Mouse (Mus musculus) midbrain, embryonic 10.5 days (tissue): ENCODE data around the gene Tmigd3. TPM values are rescaled to one million over a fixed set of nuclear protein-coding genes. Genes with fewer than 3 reads are reported as not detected.

Experiments used
- DNase-seq: peaks from one replicate; pipeline ENCODE4 v3.0.0-alpha.2; 2017; ENCODE audit warnings: low spot score
- H3K27ac ChIP-seq: fragments of 300-500 bp; sonication (generic); replicated peaks from 2 replicates; pipeline ENCODE4 v1.5.1; 2016; ENCODE audit warnings: mild to moderate bottlenecking
- H3K27me3 ChIP-seq: fragments of 300-500 bp; sonication (generic); 2 replicates; pipeline ENCODE4 v1.6.1; 2016; ENCODE audit warnings: low read depth, mild to moderate bottlenecking; ENCODE audit not compliant: poor library complexity, severe bottlenecking
- H3K36me3 ChIP-seq: fragments of 300-500 bp; sonication (generic); 2 replicates; pipeline ENCODE4 v1.6.1; 2016; ENCODE audit warnings: mild to moderate bottlenecking, moderate library complexity
- H3K4me1 ChIP-seq: fragments of 300-500 bp; sonication (generic); 2 replicates; pipeline ENCODE4 v1.6.1; 2016
- H3K4me3 ChIP-seq: fragments of 300-500 bp; sonication (generic); 2 replicates; pipeline ENCODE4 v1.5.1; 2016; ENCODE audit warnings: mild to moderate bottlenecking, moderate library complexity
- H3K9me3 ChIP-seq: fragments of 300-500 bp; sonication (generic); replicated peaks from 2 replicates; pipeline ENCODE4 v1.6.1; 2016; ENCODE audit warnings: mild to moderate bottlenecking
- WGBS: fragments of 180-500 bp; shearing (Covaris S2); methylation state at CpG from one replicate; pipeline ENCODE4 v1.1.7; 2016; 5-methylcytosine and 5-hydroxymethylcytosine counted together
- polyA plus RNA-seq: library from polyadenylated mRNA; unstranded; fragments of >200 nt; fragmentation: Nextera tagmentation; extraction: Ambion mirVana; gene quantifications from 2 replicates; pipeline ENCODE4 v1.2.1, GENCODE M21; 2016

Tmigd3 gene
- polyA plus RNA-seq, 1 experiment from 2014 or later: not detected

DNA sequence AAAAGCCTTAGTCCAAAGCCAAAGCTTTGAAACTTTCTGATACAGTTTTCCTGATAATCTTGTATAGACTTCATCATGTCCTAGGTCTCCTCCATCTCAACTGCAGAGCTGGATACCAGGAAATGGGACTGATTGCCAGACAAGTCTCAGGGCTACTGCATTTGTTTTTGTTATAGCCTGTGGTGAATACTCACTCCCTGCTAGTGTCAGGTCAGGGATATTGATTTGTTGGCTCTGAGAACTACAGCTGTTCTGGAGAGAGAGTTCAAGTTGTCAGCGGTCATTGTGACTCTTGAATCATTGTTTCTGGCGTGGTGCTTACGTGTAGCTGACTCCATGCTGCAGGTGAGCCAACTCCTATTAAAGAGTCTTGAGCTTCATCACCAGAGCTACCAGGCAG, 102.7 kb downstream of the Tmigd3 start, which contains the start of gene Ovgp1:
Gene Ovgp1, plus strand, starts transcription at position 301 of the 400 bp plus-strand sequence.
- no peaks in the 10 kb centered on the region for H3K4me1 ChIP-seq
- no peaks in the 10 kb centered on the region for H3K27me3 ChIP-seq
- peaks cover 27% of the 10 kb centered on the region for H3K36me3 ChIP-seq
- DNase-seq: no peak
- H3K27ac ChIP-seq: no peak within 1 kb of the TSS
- no peak within 1 kb of the TSS for H3K4me3 ChIP-seq
- 84% methylated on average over 3 of the region's 3 CpGs for WGBS
- no peaks in the 10 kb centered on the region for H3K9me3 ChIP-seq

Other genes with a start within 250 kb of the Tmigd3 start
- 51.3 and 53.5 TPM in 2 replicates for gene Ddx20, start 183.3 kb upstream of the Tmigd3 start, polyA plus RNA-seq
- 0.90 and 1.0 TPM in 2 replicates for gene Inka2, start 166.3 kb upstream of the Tmigd3 start, polyA plus RNA-seq
- gene Rap1a, start 69.6 kb upstream of the Tmigd3 start, polyA plus RNA-seq: 72.5 and 79.7 TPM in 2 replicates
- 0.11 TPM in 1 of 2 replicates, not detected in the other for gene Adora3, start within 50 bp of the Tmigd3 start, polyA plus RNA-seq
- 0.66 and 0.90 TPM in 2 replicates for gene I830077J02Rik, start 61.8 kb downstream of the Tmigd3 start, polyA plus RNA-seq
- gene Wdr77, start 88.5 kb downstream of the Tmigd3 start, polyA plus RNA-seq: 166 and 188 TPM in 2 replicates
- gene Atp5f1, start 89.2 kb downstream of the Tmigd3 start, polyA plus RNA-seq: 492 and 506 TPM in 2 replicates
- 1.3 and 2.0 TPM in 2 replicates for gene Ovgp1, start 102.8 kb downstream of the Tmigd3 start, polyA plus RNA-seq
- 0.91 TPM in 1 of 2 replicates, not detected in the other for gene Pifo, start 143.7 kb downstream of the Tmigd3 start, polyA plus RNA-seq
- gene Chil5, start 161.9 kb downstream of the Tmigd3 start, polyA plus RNA-seq: not detected in 2 replicates
- gene Chia1, start 242.3 kb downstream of the Tmigd3 start, polyA plus RNA-seq: 0.11 TPM in 1 of 2 replicates, not detected in the other